Mouse (Mus musculus) layer of hippocampus, postnatal 10 days (tissue): ENCODE results near the gene Naa15. TPM values are rescaled to one million over a fixed set of nuclear protein-coding genes. Genes with fewer than 3 reads are reported as not detected.

ENCODE experiments used
- DNase-seq, 2 experiments: peaks; one replicate each; pipeline ENCODE4 v3.0.0; 2021; ENCODE audit warnings: low spot score in 2 of 2
- total RNA-seq, 2 experiments: library from RNA; stranded (reverse); gene quantifications; 2 replicates each; pipeline ENCODE4 v1.2.3; 2021

Naa15 gene
- total RNA-seq, 2 experiments from 2014 or later, result 47.1 to 49.9 TPM

GRCm38 (mm10) chr3:51505465-51505864 lies 90.5 kb downstream of the Naa15 start:
- no peak for DNase-seq

- peak; percentile 78 to 84 for DNase-seq
Measured at GRCm38 (mm10) chr3:51510903-51511302, 96.0 kb downstream of the Naa15 start.

- DNase-seq, result no peak
Measured at GRCm38 (mm10) chr3:51511983-51512382, 97.0 kb downstream of the Naa15 start.

- DNase-seq, result no peak
Measured at GRCm38 (mm10) chr3:51517467-51517866, 102.5 kb downstream of the Naa15 start.

- DNase-seq, result no peak
Measured at GRCm38 (mm10) chr3:51517878-51518762, 103.2 kb downstream of the Naa15 start.

GRCm38 (mm10) chr3:51518763-51519121 lies 103.8 kb downstream of the Naa15 start:
- no peak for DNase-seq

- DNase-seq, result no peak
Measured at GRCm38 (mm10) chr3:51521262-51521661, 106.3 kb downstream of the Naa15 start.

- DNase-seq, result no peak
Measured at GRCm38 (mm10) chr3:51525186-51525785, 110.3 kb downstream of the Naa15 start.

Other genes starting within 250 kb of the Naa15 start
- 10 to 100 TPM; 52.4 to 53.9 TPM for gene Noct, start 190.7 kb upstream of the Naa15 start, total RNA-seq
- gene Elf2, start 74.5 kb upstream of the Naa15 start, total RNA-seq, result 10 to 100 TPM; 37.4 to 40.1 TPM
- gene Mgarp, start 18.4 kb upstream of the Naa15 start, total RNA-seq, result not detected
- gene Ndufc1, start 6.2 kb upstream of the Naa15 start, total RNA-seq, result 100 to 1,000 TPM; 313 to 318 TPM
- 10 to 100 TPM; 26.3 to 30.0 TPM for gene Rab33b, start 68.8 kb downstream of the Naa15 start, total RNA-seq
- gene Setd7, start 145.7 kb downstream of the Naa15 start, total RNA-seq, result 10 to 100 TPM; 56.2 to 62.3 TPM
- under 1 TPM; 0.60 to 0.87 TPM for gene Mgst2, start 245.2 kb downstream of the Naa15 start, total RNA-seq